ENCODE assay signal across 23 mouse cellular contexts in the genomic region with DNA sequence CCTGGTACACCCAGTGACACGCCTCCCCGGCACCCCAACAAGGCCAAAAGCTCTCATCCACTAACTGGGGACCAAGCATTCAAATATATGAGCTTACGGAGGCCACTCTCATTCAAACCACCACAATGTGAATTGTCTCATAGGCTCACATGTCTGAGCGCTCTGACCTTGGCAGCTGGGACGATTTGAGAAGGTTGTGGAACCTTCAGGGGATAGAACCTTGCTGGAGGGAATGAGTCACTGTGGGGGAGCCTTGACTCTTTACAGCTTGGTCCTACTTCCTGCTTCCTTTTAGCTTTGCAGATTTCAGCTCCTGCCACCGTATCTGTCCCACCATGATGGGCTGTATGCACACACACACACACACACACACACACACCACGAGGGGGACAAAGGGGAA. TPM values are rescaled to one million over a fixed set of nuclear protein-coding genes. Genes with fewer than 3 reads are reported as not detected.
DNase-seq lines count a peak whose midpoint lies in the region; ATAC-seq and TF ChIP-seq lines count a peak whose summit lies in the region.
"Had no signal": no experiment of that assay in that cellular context is flagged by ENCODE, and none has a peak within 500 bp of the region (broad histone marks: within the 10 kb centered on the region; RNA-seq: fewer than 3 reads in every experiment).

No protein-coding gene starts in this region.

- H3K27me3 ChIP-seq in midbrain, embryonic 11.5 days (ENCODE audit: control insufficient read depth, insufficient read depth, low read length), result peaks cover 30% of the 10 kb centered on the region
- H3K27me3 ChIP-seq in midbrain, postnatal 0 days (ENCODE audit: insufficient read depth, low read length), result peaks cover 13% of the 10 kb centered on the region
- no peaks in the 10 kb centered on the region; a peak in 3 of 4 replicates for H3K27me3 ChIP-seq in MEL (ENCODE audit: control insufficient read depth in 1 of 2, insufficient read depth in 2 of 2, low read length in 2 of 2)

- no peaks in the 10 kb centered on the region; the same call in 1 of the 2 replicates for H3K4me1 ChIP-seq in midbrain, embryonic 11.5 days (ENCODE audit: control insufficient read depth, insufficient read depth, low read length)
- peaks cover 18% of the 10 kb centered on the region for H3K4me1 ChIP-seq in midbrain, postnatal 0 days (ENCODE audit: insufficient read depth, low read length)
- H3K4me1 ChIP-seq in MEL (ENCODE audit: control insufficient read depth in 1 of 2, insufficient read depth in 2 of 2, low read length in 2 of 2), result no peaks in the 10 kb centered on the region; a peak in 1 of 4 replicates

- ATAC-seq in midbrain, embryonic 11.5 days (ENCODE audit: low FRiP score), result no peak
- ATAC-seq in midbrain, postnatal 0 days (ENCODE audit: low FRiP score), result no peak
- ATAC-seq: forebrain, embryonic 14.5 days had no signal

- H3K79me2 ChIP-seq in MEL (ENCODE audit: control insufficient read depth, insufficient read depth, low read length, poor library complexity), result no peaks in the 10 kb centered on the region

- 71% methylated on average over 7 of the region's 7 CpGs for WGBS in midbrain, embryonic 11.5 days
- WGBS in midbrain, postnatal 0 days, result 68% methylated on average over 7 of the region's 7 CpGs

- no peak overlapping the region for H3K4me2 ChIP-seq in midbrain, embryonic 11.5 days
- H3K4me2 ChIP-seq in midbrain, postnatal 0 days (ENCODE audit: low read depth, low read length, poor library complexity, severe bottlenecking), result no peak overlapping the region
- H3K4me2 ChIP-seq: embryonic facial prominence, embryonic 12.5 days; embryonic facial prominence, embryonic 15.5 days; heart, embryonic 12.5 days; heart, embryonic 15.5 days; hindbrain, embryonic 13.5 days; intestine, embryonic 15.5 days had no signal

- no peak overlapping the region for H3K4me3 ChIP-seq in midbrain, embryonic 11.5 days (ENCODE audit: low read depth, low read length)
- H3K4me3 ChIP-seq in midbrain, postnatal 0 days (ENCODE audit: low read depth, low read length), result no peak overlapping the region
- no peak overlapping the region for H3K4me3 ChIP-seq in MEL (ENCODE audit: control insufficient read depth in 1 of 2, insufficient read depth in 1 of 2, low read depth in 2 of 2, low read length in 2 of 2)
- H3K4me3 ChIP-seq: embryonic facial prominence, embryonic 12.5 days; embryonic facial prominence, embryonic 15.5 days; heart, embryonic 12.5 days; heart, embryonic 15.5 days; hindbrain, embryonic 10.5 days; hindbrain, embryonic 13.5 days; intestine, embryonic 15.5 days had no signal

- H3K27ac ChIP-seq in midbrain, embryonic 11.5 days (ENCODE audit: low read depth, low read length), result no peak overlapping the region
- no peak overlapping the region for H3K27ac ChIP-seq in midbrain, postnatal 0 days (ENCODE audit: low read depth, low read length)
- no peak overlapping the region for H3K27ac ChIP-seq in MEL (ENCODE audit: control insufficient read depth, low read depth, low read length)
- H3K27ac ChIP-seq: embryonic facial prominence, embryonic 12.5 days; embryonic facial prominence, embryonic 15.5 days; heart, embryonic 15.5 days; hindbrain, embryonic 10.5 days; hindbrain, embryonic 13.5 days; intestine, embryonic 15.5 days had no signal

- no peak for TF ChIP-seq POLR2A in MEL (IDR thresholded peaks at IDR 0.05; ENCODE audit: control insufficient read depth in 1 of 2, insufficient read depth in 1 of 2, low read depth in 1 of 2, low read length in 2 of 2, poor library complexity in 1 of 2)

- H3K36me3 ChIP-seq in midbrain, embryonic 11.5 days (ENCODE audit: control insufficient read depth, insufficient read depth, low read length), result no peaks in the 10 kb centered on the region
- no peaks in the 10 kb centered on the region for H3K36me3 ChIP-seq in midbrain, postnatal 0 days (ENCODE audit: insufficient read depth, low read length)
- no peaks in the 10 kb centered on the region for H3K36me3 ChIP-seq in MEL (ENCODE audit: control insufficient read depth in 1 of 2, insufficient read depth in 2 of 2, low read length in 2 of 2)
- H3K36me3 ChIP-seq: embryonic facial prominence, embryonic 12.5 days; embryonic facial prominence, embryonic 15.5 days; G1E; heart, embryonic 12.5 days; heart, embryonic 15.5 days; hindbrain, embryonic 10.5 days; hindbrain, embryonic 13.5 days; intestine, embryonic 15.5 days had no signal

- DNase-seq in adrenal gland, adult 8-10 months, result peak; percentile 43
- DNase-seq in adrenal gland, adult 18-20 months (ENCODE audit: low spot score in 2 of 2), result no peak
- peak; percentile 82 for DNase-seq in midbrain, embryonic 11.5 days (ENCODE audit: low spot score, missing footprints)
- DNase-seq in midbrain, postnatal 0 days (ENCODE audit: low spot score), result no peak
- peak; percentile 47 for DNase-seq in MEL (ENCODE audit: low read depth, low spot score)
- DNase-seq in adrenal gland, postnatal 36 days, result peak; percentile 51 to 54
- DNase-seq in left cerebral cortex, adult 11 months (ENCODE audit: low spot score), result no peak
- DNase-seq in kidney, postnatal 4 days, result no peak
- DNase-seq: cerebellum, adult 11-12 months; cerebellum, adult 9-10 months; gastrocnemius, postnatal 25 days; heart, postnatal 36 days; kidney, adult 11 months had no signal

- TF ChIP-seq EP300 in MEL (IDR thresholded peaks at IDR 0.05; ENCODE audit: low read depth in 1 of 2, low read length in 2 of 2), result no peak

- TF ChIP-seq CTCF in midbrain, postnatal 0 days (IDR thresholded peaks at IDR 0.05), result no peak
- no peak for TF ChIP-seq CTCF in MEL (IDR thresholded peaks at IDR 0.05 in 2 of 3, conservative IDR thresholded peaks at IDR 0.05 in 1 of 3; ENCODE audit: control insufficient read depth in 1 of 3, insufficient read depth in 1 of 3, low read depth in 2 of 3, low read length in 3 of 3, poor library complexity in 1 of 3, severe bottlenecking in 1 of 3)

- H3K9ac ChIP-seq in midbrain, embryonic 11.5 days (ENCODE audit: low read length), result no peak overlapping the region
- H3K9ac ChIP-seq in midbrain, postnatal 0 days (replicated peaks; ENCODE audit: low read length, poor library complexity, severe bottlenecking), result no peak overlapping the region
- no peak overlapping the region for H3K9ac ChIP-seq in MEL (ENCODE audit: control insufficient read depth, low read depth, low read length, poor library complexity, severe bottlenecking)
- H3K9ac ChIP-seq: embryonic facial prominence, embryonic 12.5 days; embryonic facial prominence, embryonic 15.5 days; forebrain, postnatal 0 days; heart, embryonic 12.5 days; heart, embryonic 15.5 days; hindbrain, embryonic 13.5 days; intestine, embryonic 15.5 days had no signal

- no peaks in the 10 kb centered on the region for H3K9me3 ChIP-seq in midbrain, embryonic 11.5 days (ENCODE audit: control insufficient read depth, low read length)
- no peaks in the 10 kb centered on the region for H3K9me3 ChIP-seq in midbrain, postnatal 0 days (ENCODE audit: low read length)
- H3K9me3 ChIP-seq in MEL (replicated peaks; ENCODE audit: insufficient read depth, low read length), result no peaks in the 10 kb centered on the region
- H3K9me3 ChIP-seq: embryonic facial prominence, embryonic 12.5 days; embryonic facial prominence, embryonic 15.5 days; G1E; heart, embryonic 12.5 days; heart, embryonic 15.5 days; hindbrain, embryonic 10.5 days; hindbrain, embryonic 13.5 days; intestine, embryonic 15.5 days had no signal

- TF ChIP-seq RAD21 in MEL (IDR thresholded peaks at IDR 0.05; ENCODE audit: low read depth, low read length), result no peak

TF ChIP-seq in MEL, 35 proteins besides CTCF, POLR2A, EP300 and RAD21:
- TF ChIP-seq CHD1 (IDR thresholded peaks at IDR 0.05; ENCODE audit: low read depth, low read length) (no peak), MXI1 (IDR thresholded peaks at IDR 0.05; ENCODE audit: low read depth, low read length) (no peak), JUND (IDR thresholded peaks at IDR 0.05; ENCODE audit: low read depth, low read length) (no peak), GABPA (IDR thresholded peaks at IDR 0.05; ENCODE audit: low read depth, low read length) (no peak), MEF2A (IDR thresholded peaks at IDR 0.05; ENCODE audit: extremely low read depth, insufficient replicate concordance, low read depth, low read length, poor library complexity, severe bottlenecking) (no peak), ETS1 (IDR thresholded peaks at IDR 0.05; ENCODE audit: low read depth, low read length) (no peak), ELF1 (IDR thresholded peaks at IDR 0.05; ENCODE audit: low read depth, low read length) (no peak), POLR2AphosphoS2 (IDR thresholded peaks at IDR 0.05; ENCODE audit: low read length) (no peak), CHD2 (IDR thresholded peaks at IDR 0.05; ENCODE audit: low read length) (no peak), ZMIZ1 (IDR thresholded peaks at IDR 0.05; ENCODE audit: low read depth, low read length) (no peak), MYB (IDR thresholded peaks at IDR 0.05; ENCODE audit: low read depth, low read length) (no peak), TAL1 (IDR thresholded peaks at IDR 0.05; ENCODE audit: low read length) (no peak)

RNA-seq across cellular contexts. Expression of a gene that starts 47.7 kb away (rescaled TPM):
- 10 to 100 TPM; 82.8 to 94.0 (median 84.4) TPM for total RNA-seq in adrenal gland, adult 8-10 months (2022)
- total RNA-seq in adrenal gland, adult 18-20 months (2021), result 10 to 100 TPM; 77.3 to 85.7 TPM
- 122 and 125 TPM in 2 replicates for polyA plus RNA-seq in midbrain, embryonic 11.5 days (2014; fragmentation: Nextera tagmentation; extraction: Ambion mirVana)
- 51.1 and 60.3 TPM in 2 replicates for total RNA-seq in midbrain, postnatal 0 days (2014; rRNA removed)
- polyA plus RNA-seq in midbrain, postnatal 0 days (2015; fragmentation: Nextera tagmentation; extraction: Ambion mirVana), result 56.7 and 60.2 TPM in 2 replicates
- total RNA-seq in MEL (2012; rRNA removed), result 303 and 311 TPM in 2 replicates
- polyA plus RNA-seq in MEL (2012; ENCODE audit: insufficient read depth in 1 of 2, insufficient read length in 2 of 2, low read depth in 1 of 2, low replicate concordance in 2 of 2, missing spikeins in 1 of 2), result 100 to 1,000 TPM; 277 to 302 TPM
- 10 to 100 TPM; 83.1 to 94.4 TPM for total RNA-seq in adrenal gland, postnatal 36 days (2021)

RNA-seq across cellular contexts. Expression of a gene that starts 48.6 kb away (rescaled TPM):
- total RNA-seq in adrenal gland, adult 8-10 months (2022), result 10 to 100 TPM; 22.6 to 24.5 (median 23.7) TPM
- 10 to 100 TPM; 17.5 to 20.9 TPM for total RNA-seq in adrenal gland, adult 18-20 months (2021)
- polyA plus RNA-seq in midbrain, embryonic 11.5 days (2014; fragmentation: Nextera tagmentation; extraction: Ambion mirVana), result 6.8 and 7.5 TPM in 2 replicates
- total RNA-seq in midbrain, postnatal 0 days (2014; rRNA removed), result 26.1 TPM in 2 replicates
- 4.5 and 5.2 TPM in 2 replicates for polyA plus RNA-seq in midbrain, postnatal 0 days (2015; fragmentation: Nextera tagmentation; extraction: Ambion mirVana)
- total RNA-seq in MEL (2012; rRNA removed), result 11.5 and 12.2 TPM in 2 replicates
- polyA plus RNA-seq in MEL (2012; ENCODE audit: insufficient read depth in 1 of 2, insufficient read length in 2 of 2, low read depth in 1 of 2, low replicate concordance in 2 of 2, missing spikeins in 1 of 2), result 10 to 100 TPM in 1 of 2 experiments, not detected in 1; 18.4 TPM
- total RNA-seq in adrenal gland, postnatal 36 days (2021), result 10 to 100 TPM; 23.2 to 25.3 TPM

Comparison
In these comparisons a context has a peak if more than half of its experiments do, and no peak if none do; other contexts are left out.
1. DNase-seq: peak in adrenal gland, adult 8-10 months (single experiment), midbrain, embryonic 11.5 days (single experiment), MEL (single experiment) and adrenal gland, postnatal 36 days (2 of 2); none in adrenal gland, adult 18-20 months (0 of 2), midbrain, postnatal 0 days (single experiment), left cerebral cortex, adult 11 months (single experiment) and kidney, postnatal 4 days (0 of 2).